7 mouse cellular contexts compared by ENCODE assay signal in genomic region chr16:65560996-65561962, GRCm38 (mm10). TPM values are rescaled to one million over a fixed set of nuclear protein-coding genes. Genes with fewer than 3 reads are reported as not detected.
DNase-seq lines count a peak whose midpoint lies in the region; ATAC-seq lines count a peak whose summit lies in the region.

No protein-coding gene starts in this region.

- peak; percentile 4 for DNase-seq in thymus, postnatal 0 days (ENCODE audit: low spot score)
- no peak for DNase-seq in thymus, adult 18-20 months
- DNase-seq in hindbrain, embryonic 11.5 days (ENCODE audit: low spot score), result peak; percentile 30
- DNase-seq in retina, embryonic 14.5 days (ENCODE audit: low spot score), result peak; percentile 35
- no peak for DNase-seq in adrenal gland, adult 8-10 months

- ATAC-seq in common myeloid progenitor, adult 5-6 weeks (replicated peaks; ENCODE audit: low read depth, poor library complexity, severe bottlenecking), result peak; percentile 46
- peak; percentile 18; the same call in 1 of the 2 replicates for ATAC-seq in hindbrain, embryonic 11.5 days (ENCODE audit: low FRiP score)
- no peak for ATAC-seq in liver, embryonic 12.5 days

- H3K4me3 ChIP-seq in hindbrain, embryonic 11.5 days (ENCODE audit: low read depth, low read length), result peak overlapping the region; percentile 93
- H3K4me3 ChIP-seq in liver, embryonic 12.5 days, result peak overlapping the region; percentile 89

- H3K9me3 ChIP-seq in hindbrain, embryonic 11.5 days (ENCODE audit: control insufficient read depth, low read length), result no peaks in the 10 kb centered on the region
- H3K9me3 ChIP-seq in liver, embryonic 12.5 days (replicated peaks), result no peaks in the 10 kb centered on the region

- H3K27me3 ChIP-seq in hindbrain, embryonic 11.5 days (ENCODE audit: control insufficient read depth, insufficient read depth, low read length), result no peaks in the 10 kb centered on the region
- no peaks in the 10 kb centered on the region for H3K27me3 ChIP-seq in liver, embryonic 12.5 days (replicated peaks)

- H3K27ac ChIP-seq in hindbrain, embryonic 11.5 days (ENCODE audit: low read depth, low read length), result no peak overlapping the region
- no peak overlapping the region for H3K27ac ChIP-seq in liver, embryonic 12.5 days

- no peaks in the 10 kb centered on the region for H3K4me1 ChIP-seq in hindbrain, embryonic 11.5 days (replicated peaks; ENCODE audit: control insufficient read depth, insufficient read depth, low read length)
- peaks cover 12% of the 10 kb centered on the region for H3K4me1 ChIP-seq in liver, embryonic 12.5 days

- H3K9ac ChIP-seq in hindbrain, embryonic 11.5 days (ENCODE audit: low read depth, low read length), result peak overlapping the region; percentile 81
- H3K9ac ChIP-seq in liver, embryonic 12.5 days, result peak overlapping the region; percentile 86

- WGBS in hindbrain, embryonic 11.5 days, result 19% methylated on average over 8 of the region's 8 CpGs
- 13% methylated on average over 8 of the region's 8 CpGs for WGBS in liver, embryonic 12.5 days (ENCODE audit: insufficient replicate concordance)

- peak overlapping the region; percentile 92 for H3K4me2 ChIP-seq in hindbrain, embryonic 11.5 days (replicated peaks; ENCODE audit: low read depth, low read length)
- peak overlapping the region; percentile 87 for H3K4me2 ChIP-seq in liver, embryonic 12.5 days

- H3K36me3 ChIP-seq in hindbrain, embryonic 11.5 days (ENCODE audit: control insufficient read depth, insufficient read depth, low read length), result no peaks in the 10 kb centered on the region
- H3K36me3 ChIP-seq in liver, embryonic 12.5 days, result no peaks in the 10 kb centered on the region

RNA-seq across cellular contexts. Expression of gene Chmp2b, which starts 1.2 kb away (rescaled TPM):
- polyA plus RNA-seq in thymus, postnatal 0 days (2015; fragmentation: Nextera tagmentation; extraction: Ambion mirVana), result 78.2 and 80.1 TPM in 2 replicates
- 43.2 and 45.8 TPM in 2 replicates for total RNA-seq in common myeloid progenitor, adult 5-6 weeks (2017)
- 51.1 and 53.8 TPM in 2 replicates for polyA plus RNA-seq in hindbrain, embryonic 11.5 days (2014; fragmentation: Nextera tagmentation; extraction: Ambion mirVana)
- 21.7 and 22.9 TPM in 2 replicates for polyA plus RNA-seq in liver, embryonic 12.5 days (2016; fragmentation: Nextera tagmentation; extraction: Ambion mirVana)
- 10 to 100 TPM; 48.4 to 60.7 (median 59.4) TPM for total RNA-seq in adrenal gland, adult 8-10 months (2022)

RNA-seq across cellular contexts. Expression of gene Pou1f1, which starts 41.0 kb away (rescaled TPM):
- polyA plus RNA-seq in thymus, postnatal 0 days (2015; fragmentation: Nextera tagmentation; extraction: Ambion mirVana), result 0.21 TPM in 1 of 2 replicates, not detected in the other
- total RNA-seq in common myeloid progenitor, adult 5-6 weeks (2017), result 0.09 TPM in 1 of 2 replicates, not detected in the other
- polyA plus RNA-seq in hindbrain, embryonic 11.5 days (2014; fragmentation: Nextera tagmentation; extraction: Ambion mirVana), result 0.09 TPM in 1 of 2 replicates, not detected in the other
- polyA plus RNA-seq in liver, embryonic 12.5 days (2016; fragmentation: Nextera tagmentation; extraction: Ambion mirVana), result not detected in 2 replicates
- under 1 TPM in 1 of 4 experiments, not detected in 3; 0.22 TPM for total RNA-seq in adrenal gland, adult 8-10 months (2022)

Comparison
In these comparisons a context has a peak if more than half of its experiments do, and no peak if none do; other contexts are left out.
1. DNase-seq: peak in thymus, postnatal 0 days (single experiment), hindbrain, embryonic 11.5 days (single experiment) and retina, embryonic 14.5 days (single experiment); none in thymus, adult 18-20 months (0 of 2) and adrenal gland, adult 8-10 months (single experiment).